Mouse (Mus musculus) c-Kit-positive CD71-negative TER-119-negative erythroid progenitor cells, embryonic 14.5 days (primary cell): ENCODE measurements around the gene Tmem121b.

Experiments
- DNase-seq: peaks from one replicate; pipeline ENCODE4 v3.0.0-alpha.2; 2013; ENCODE audit warnings: low read depth

Tmem121b gene

DNA sequence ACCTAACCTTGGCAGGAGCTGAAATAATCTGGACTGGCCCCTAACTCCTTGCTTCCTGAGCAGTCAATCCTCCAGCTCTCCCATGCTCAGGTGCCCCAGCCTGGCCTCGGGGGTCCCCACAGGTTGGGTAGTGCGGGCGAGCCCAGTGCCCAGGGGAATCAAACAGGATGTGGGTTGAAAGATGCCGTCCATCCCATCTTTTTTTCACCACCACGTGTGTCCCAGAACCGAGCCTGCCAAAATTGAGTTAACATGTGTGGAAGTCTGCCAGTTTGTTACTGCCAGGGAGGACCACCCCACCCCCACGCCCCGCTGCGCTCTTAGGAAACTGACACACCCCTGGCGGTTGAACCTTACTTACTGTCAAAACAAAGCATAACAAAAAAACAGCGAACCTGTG, 29.7 kb downstream of the Tmem121b start:
- DNase-seq: no peak

GRCm38 (mm10) chr6:120463086-120463871, 30.3 kb downstream of the Tmem121b start, which contains the start of gene Il17ra:
Gene Il17ra (plus strand): TSS chr6:120463247.
- DNase-seq: no peak

DNA sequence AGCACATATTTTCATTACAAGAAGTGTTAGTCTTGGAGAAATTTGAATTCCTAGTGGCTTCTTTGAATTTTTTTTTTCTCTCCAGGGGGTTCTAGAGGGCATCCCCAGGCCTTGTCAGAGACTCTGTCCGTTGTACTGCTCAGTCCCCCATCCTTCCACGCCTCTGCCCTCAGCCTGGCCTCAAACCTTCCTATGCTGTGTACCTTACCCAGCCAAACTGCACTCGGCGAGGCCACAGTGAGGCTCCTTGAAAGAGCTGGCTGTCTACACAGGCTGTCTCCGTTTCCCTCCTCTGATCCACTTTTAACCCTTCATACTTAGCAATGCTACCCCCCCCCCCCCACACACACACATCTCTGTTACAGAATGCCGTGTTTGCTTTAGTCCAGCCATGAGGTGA, 31.4 kb downstream of the Tmem121b start:
- no peak for DNase-seq

DNA sequence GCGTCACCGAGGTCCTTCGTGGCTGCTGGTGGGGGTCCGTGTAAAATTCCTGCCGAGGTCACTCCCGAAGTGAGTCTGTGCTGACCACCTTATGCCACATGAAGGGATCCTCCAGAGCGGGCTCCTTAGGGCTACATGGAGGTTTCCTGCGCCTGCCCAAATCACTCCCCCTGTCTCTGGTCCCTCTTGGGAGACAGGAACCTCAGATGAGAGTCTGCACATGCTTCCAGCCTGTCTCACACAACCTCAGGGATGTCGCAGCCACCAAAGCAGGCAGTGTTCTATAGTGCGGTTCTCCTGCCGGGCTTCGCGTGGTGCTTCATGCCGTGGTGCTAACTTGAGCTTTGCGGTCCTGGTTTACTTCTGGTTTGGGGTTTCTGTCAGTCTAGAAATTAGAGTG, 32.4 kb downstream of the Tmem121b start:
- DNase-seq: no peak

DNA sequence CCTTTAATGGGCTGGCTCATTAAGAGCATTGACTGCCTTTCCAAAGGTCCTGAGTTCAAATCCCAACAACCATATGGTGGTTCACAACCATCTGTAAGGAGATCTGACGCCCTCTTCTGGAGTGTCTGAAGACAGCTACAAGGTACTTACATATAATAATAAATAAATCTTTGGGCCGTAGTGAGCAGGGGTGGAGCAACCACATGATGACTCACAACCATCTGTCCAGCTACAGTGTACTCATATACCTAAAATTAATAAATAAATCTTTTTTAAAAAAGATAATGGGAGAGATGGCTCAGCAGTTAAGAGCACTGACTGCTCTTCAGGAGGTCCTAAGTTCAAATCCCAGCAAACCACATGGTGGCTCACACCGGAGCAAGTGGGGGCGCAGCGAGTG, 35.9 kb downstream of the Tmem121b start:
- DNase-seq: no peak

- no peak for DNase-seq
Observed at GRCm38 (mm10) chr6:120457074-120457473, 36.5 kb downstream of the Tmem121b start.

- DNase-seq: no peak
Observed at GRCm38 (mm10) chr6:120454627-120455077, 39.0 kb downstream of the Tmem121b start.

- no peak for DNase-seq
Observed at GRCm38 (mm10) chr6:120453556-120453955, 40.1 kb downstream of the Tmem121b start.

DNA sequence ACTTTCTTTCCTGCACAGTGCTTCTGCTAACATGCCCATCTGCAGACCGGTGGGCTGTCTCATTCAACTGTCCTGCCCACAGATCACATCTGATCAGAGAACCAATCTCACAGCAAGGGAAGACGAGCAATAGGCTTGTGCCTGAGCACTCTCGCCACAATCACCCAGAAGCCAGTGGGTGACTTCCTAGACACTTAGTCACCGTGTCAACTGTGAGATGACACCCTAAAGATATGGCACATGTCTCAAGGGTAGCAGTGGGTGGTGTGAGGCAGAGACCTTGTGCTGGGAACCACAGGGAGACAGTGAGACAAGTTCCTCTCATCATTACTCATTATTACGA, 40.5 kb downstream of the Tmem121b start:
- no peak for DNase-seq

DNA sequence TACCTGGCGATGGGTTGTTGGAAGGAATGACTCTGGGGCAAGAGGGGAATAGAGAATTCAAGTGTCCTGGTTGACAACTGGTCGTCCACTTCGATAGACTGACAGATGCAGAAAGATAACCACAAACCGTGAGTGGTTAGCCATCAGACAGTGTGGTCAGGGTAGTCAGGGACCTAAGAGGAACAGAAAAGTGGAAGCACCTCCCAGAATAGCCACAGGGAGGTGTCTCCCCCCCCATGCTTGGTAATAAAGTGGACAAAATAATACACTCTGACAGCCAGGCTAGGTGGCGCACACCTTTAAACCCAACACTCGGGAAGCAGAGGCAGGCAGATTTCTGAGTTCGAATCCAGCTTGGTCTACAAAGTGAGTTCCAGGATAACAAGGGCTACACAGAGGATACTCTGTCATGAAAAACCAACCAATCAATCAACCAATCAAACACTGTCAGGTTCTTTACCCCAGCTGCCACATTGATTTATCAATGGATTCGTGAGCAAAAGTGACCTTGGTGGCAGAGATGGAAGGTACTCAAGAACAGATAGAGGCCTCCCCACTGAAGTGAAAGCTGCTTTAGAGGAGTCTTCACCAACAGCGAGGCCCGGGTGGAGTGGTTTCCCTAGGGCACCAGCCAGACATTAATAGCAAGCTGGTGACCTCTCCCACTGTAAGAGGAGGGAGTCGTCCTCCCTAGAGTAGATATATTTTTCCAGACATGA, 41.1 kb downstream of the Tmem121b start:
- DNase-seq: no peak

- no peak for DNase-seq
Observed at GRCm38 (mm10) chr6:120450208-120450607, 43.4 kb downstream of the Tmem121b start.

DNA sequence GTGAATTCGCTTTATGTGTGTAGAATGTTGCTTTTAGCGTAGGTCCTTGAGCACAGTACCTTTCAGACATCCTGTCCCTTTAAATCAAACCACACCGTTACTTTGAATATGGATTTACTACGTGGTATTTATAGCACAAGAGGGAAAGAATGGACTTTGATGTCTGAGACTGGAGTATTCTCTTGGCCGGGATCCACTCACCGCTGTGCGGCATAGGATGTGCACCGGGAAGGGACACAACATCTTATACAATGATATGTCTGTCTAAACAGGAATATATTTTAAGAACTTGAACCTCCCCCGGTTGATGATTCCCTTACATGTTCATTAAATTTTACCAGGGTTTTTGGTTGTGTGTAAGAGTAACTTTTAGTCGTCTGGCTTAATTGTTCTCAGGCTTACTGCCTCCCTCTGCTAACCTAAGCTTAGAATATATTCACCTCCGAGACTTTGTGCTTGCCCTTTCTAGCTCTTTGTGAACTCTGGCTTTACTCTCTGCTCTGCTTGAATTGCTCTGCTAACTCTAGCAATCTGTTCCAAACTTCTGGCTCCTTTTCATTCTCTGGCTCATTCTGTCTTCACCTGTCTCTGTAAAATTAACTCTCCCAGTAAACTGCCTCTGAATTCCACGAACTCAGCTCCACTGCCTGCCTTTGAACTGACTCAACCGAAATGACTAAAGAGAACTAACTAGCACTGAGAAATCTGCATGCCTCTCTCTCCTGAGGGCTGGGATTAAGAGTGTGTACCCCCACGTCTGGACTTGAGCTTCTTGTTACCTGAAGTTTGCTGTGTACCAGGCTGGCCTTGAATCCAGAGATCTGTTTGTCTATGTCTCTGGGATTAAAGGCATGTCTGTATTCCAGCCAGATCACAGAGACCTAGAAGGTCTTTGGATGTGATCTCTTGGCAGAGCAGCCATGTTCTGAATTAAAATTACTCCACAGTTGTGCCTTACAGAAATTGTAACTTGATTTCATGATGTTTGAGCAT, 49.9 kb downstream of the Tmem121b start:
- DNase-seq: no peak

DNA sequence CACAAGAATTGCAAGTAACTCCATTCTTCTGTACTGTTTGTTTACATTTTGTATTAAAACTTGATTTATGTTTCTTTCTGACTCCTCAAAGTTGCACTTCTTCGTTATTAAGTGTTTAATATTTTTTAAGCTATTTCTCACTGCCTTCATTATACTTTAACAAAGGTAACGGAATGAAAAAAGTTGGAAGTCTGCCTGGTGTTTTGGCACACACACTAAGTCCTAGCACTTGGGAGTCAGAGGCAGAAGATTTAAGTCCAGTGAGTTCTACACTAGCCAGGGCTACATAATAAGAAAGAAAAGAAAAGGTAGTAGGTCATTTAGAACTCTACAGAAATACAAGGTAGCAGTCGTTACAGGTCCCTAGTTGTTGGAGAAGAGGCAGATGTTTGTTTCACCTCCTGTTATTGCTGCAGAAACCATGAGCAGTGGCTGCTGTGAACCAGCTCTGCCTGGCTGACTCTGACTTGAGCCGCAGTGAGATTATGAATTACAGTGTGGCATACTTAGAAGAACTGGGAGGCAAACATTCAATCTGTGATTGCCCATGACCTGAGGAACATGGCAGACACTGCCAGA, 51.3 kb downstream of the Tmem121b start:
- DNase-seq: no peak
